Mouse (Mus musculus): ENCODE measurements around the gene Zfp58.
"Not testable (repeated sequence)": the region's sequence is repeated elsewhere in the genome, so short reads cannot be mapped to it uniquely, and the experiment has no call there.

Gene Zfp58

DNA sequence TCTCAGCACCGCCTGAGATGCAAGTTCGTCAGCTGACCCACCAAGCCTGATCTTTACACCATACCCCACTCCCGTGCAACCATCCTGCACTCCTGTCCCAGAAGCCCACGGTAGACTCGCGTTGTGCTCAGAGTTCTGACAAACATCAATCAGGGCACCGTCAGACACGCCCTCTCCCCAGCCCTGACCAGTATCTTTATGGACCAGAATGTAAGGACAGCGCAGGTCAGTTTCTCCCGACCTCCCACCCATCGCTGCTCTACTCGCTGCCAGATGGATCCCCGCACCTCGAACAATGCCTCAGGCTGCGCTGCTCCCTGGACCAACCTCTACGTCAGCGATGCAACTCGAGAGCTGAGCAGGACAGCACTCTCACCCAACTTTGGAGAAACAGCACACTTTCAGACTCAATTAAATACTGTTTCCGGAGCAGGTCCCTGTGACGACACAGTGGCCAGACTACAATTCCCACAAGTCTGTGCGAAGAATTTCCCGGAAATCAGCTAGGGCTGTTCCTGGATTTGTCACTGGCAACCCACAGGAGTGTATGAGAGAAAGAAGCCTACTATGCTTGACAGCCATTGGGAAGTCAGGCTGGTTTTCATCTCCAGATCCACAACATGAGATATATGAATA, at the start of gene Zfp58:
Gene Zfp58 (minus strand): TSS at position 472 of the 636 bp plus-strand sequence.
- peak; percentile 86 to 88 for DNase-seq

- no peak for DNase-seq
Measured at GRCm38 (mm10) chr13:67545941-67546340, 45.6 kb upstream of the Zfp58 start.

DNA sequence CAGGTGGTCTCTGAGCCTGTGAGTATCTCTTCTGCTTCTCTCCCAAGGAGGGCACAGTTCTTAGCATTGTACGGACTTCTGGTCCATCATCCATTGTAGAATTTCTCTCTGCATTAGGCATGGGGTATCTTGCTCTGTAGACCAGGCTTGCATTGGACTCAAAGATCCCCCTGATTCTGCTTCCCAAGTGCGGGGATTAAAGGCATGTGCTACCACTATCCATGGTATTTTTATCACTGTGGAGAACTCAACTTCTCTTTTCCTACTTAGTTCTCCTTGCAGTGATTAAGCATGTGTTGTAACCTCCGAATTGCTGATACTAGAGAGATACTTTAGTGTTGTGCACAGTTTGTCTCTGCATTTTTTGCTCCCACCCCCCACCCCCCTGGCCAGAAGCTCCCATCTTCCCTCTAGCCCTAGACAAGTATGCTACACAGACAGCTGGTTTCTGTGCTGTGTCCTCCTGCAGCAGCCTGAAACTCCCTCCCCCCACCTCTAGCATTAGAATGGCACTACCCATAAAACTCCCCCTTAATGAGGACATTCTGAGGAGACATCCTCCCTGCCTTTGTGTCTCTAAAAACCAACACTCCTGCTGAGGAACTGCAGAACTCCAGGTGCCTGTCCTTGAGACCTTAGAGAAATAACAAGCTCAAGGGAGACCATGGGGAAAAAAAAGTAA, 26.8 kb upstream of the Zfp58 start:
- DNase-seq, result no peak

- DNase-seq, result peak; percentile 94
Measured at GRCm38 (mm10) chr13:67525753-67526410, 25.5 kb upstream of the Zfp58 start, which contains the start of the genes Gm26965 and Zfp87. TSS of gene Gm26965 (minus strand) at chr13:67526151. TSS of gene Zfp87 (minus strand) at chr13:67526177.

DNA sequence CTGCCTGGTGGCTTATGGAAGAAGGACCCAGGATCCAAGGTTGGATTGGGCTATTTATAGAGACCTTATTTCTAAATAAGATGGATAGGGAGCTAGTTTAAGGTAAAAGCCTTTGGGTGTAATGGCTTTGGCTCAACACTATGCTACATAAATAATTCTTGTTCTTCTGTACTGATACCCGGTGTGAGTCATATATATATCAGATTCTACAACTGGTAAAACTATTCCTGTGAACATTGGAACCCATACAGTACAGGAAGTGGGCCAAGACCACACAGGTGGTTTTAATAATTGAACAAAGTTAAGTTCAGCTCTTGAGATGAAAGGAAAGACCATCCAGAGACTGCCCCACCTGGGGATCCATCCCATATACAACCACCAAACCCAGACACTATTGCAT, 553 bp upstream of the Zfp58 start:
- no peak for DNase-seq

- DNase-seq, result peak in 1 of 2 experiments; percentile 3
Measured at GRCm38 (mm10) chr13:67495631-67496030, 4.7 kb downstream of the Zfp58 start.

DNA sequence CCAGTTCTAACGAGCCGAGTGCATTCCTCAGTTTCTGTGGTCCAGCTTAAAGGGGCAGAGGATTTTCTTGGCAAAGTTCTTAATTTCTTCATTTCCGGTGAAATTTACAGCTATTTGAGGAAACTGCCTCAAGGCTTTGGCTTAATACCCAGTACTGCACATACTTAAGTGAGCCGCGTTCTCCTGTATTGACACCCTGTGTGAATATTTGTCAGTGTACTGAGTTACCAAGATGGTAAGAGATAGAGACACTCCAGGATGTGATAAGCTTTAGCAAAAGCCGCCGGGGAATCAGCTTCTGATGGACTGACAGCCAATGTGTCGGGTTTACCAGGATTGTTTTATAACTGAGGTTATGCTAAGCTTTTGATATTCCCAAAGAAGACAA, 15.9 kb downstream of the Zfp58 start:
- DNase-seq, result no peak

DNA sequence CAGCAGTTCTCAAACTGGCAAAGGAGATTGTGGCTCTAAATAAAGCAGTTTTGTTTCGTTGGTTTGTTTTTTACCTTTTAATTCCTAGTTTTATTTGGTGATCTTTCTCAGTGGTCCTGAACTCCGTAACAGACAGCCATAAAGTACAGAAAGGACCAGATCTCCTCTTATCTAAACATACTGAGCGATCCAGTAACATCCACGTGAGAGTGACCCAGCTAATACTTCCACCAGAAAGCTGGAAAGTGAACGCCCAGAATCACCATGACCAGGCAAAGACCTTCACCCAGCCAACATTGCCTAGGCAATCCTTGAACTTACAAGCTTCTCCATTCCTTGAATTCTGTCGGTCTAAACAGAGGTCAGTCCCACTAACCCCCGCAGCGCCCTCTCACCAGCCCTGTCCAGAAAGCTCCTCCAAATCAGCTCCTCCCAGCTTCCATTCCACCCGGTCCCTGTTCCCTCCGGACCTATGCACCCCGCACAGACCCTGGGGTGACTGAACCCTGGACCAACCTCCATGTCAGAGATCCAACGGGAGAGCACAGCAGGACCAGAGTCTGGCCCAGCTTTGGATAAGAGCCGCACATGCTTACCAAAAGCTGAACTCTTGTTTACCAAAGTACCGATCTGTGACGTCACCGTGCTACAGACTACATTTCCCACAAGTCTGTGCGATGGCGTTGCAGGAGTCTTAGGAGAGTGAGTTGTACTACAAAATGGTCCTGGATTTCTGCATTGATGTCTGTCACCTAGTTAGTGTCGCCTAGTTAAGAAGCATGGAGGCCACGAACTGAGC, 16.5 kb downstream of the Zfp58 start, which contains the start of gene Zfp874b:
Gene Zfp874b (minus strand): TSS at position 634 of the 799 bp plus-strand sequence.
- DNase-seq, result peak; percentile 93

DNA sequence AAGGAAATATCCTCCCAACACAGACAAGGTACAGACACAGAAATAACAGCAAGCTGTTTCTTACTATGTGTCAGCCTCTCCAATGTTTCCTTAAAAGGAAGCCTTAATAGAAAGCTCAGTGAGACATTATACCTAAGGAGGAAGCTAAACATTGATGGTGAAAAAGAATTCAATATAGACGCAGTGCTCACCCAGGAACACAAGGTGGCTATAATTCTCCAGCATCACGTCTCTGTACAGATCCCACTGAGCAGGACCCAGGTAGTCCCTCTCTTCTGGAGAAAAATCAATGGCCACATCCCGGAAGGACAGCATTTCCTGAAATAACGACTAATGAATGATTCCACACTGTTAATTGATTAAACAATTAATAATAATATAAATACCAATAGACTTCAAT, 18.8 kb downstream of the Zfp58 start:
- DNase-seq, result no peak

DNA sequence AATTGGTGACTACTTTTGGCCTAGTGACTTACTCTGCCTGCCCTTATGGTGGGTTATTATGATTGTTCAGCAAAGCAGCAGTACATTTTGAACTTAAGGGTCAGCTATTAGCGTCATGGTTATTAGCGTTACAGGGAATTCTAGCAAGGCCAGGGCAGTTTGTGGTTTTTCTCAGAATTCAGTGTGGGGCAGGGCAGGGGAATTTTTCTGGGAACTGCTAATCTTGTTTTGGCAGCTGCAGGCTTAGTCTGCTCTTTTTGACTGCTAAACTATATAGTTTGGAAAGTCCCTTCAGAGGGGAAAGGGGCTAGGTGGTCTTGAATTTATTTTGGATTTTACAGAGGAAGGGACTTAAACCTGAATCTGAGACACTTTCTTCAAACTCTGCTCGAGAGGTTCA, 31.1 kb downstream of the Zfp58 start:
- no peak for DNase-seq

GRCm38 (mm10) chr13:67463506-67464185, 36.7 kb downstream of the Zfp58 start:
- not testable (repeated sequence) for DNase-seq

GRCm38 (mm10) chr13:67452021-67452309, 48.4 kb downstream of the Zfp58 start:
- no peak for DNase-seq

- DNase-seq, result peak; percentile 95
Measured at GRCm38 (mm10) chr13:67451172-67452020, 49.0 kb downstream of the Zfp58 start, which contains the start of gene Zfp874a. TSS of gene Zfp874a (minus strand) at chr13:67451624.
